Mouse (Mus musculus) kidney, embryonic 15.5 days (tissue): ENCODE measurements at regions not wholly inside any gene's neighbourhood (a gene's known extent, or its start where the extent isn't known, plus 50 kb on each side); places are given as distances from the start of the nearest gene placed in this dataset.
A peak's percentile ranks its signal among the peaks of the same experiment; 100 is the strongest.
"Not testable (repeated sequence)": the region's sequence is repeated elsewhere in the genome, so short reads cannot be mapped to it uniquely, and the experiment has no call there.

Experiments used
- ATAC-seq: fragments of 200-750 bp; cut with Nextera tagmentation; replicated peaks from 2 replicates; pipeline ENCODE4 v1.8.0; 2017; ENCODE audit warnings: moderate TSS enrichment; ENCODE audit not compliant: low FRiP score
- H3K27ac ChIP-seq: fragments of 300-500 bp; sonication (generic); 2 replicates; pipeline ENCODE4 v1.5.1; 2015; ENCODE audit warnings: mild to moderate bottlenecking, inconsistent platforms
- H3K27me3 ChIP-seq: fragments of 300-500 bp; sonication (generic); 2 replicates; pipeline ENCODE4 v1.6.1; 2015; ENCODE audit warnings: inconsistent platforms
- H3K36me3 ChIP-seq: fragments of 300-500 bp; sonication (generic); 2 replicates; pipeline ENCODE4 v1.6.1; 2015; ENCODE audit warnings: inconsistent platforms
- H3K4me1 ChIP-seq: fragments of 300-500 bp; sonication (generic); 2 replicates; pipeline ENCODE4 v1.6.1; 2015; ENCODE audit warnings: inconsistent platforms
- H3K4me2 ChIP-seq: fragments of 300-500 bp; sonication (generic); 2 replicates; pipeline ENCODE4 v1.6.1; 2015; ENCODE audit warnings: moderate library complexity, mild to moderate bottlenecking, inconsistent platforms
- H3K4me3 ChIP-seq: fragments of 300-500 bp; sonication (generic); replicated peaks from 2 replicates; pipeline ENCODE4 v1.5.1; 2015; ENCODE audit warnings: mild to moderate bottlenecking, inconsistent platforms
- H3K9ac ChIP-seq: fragments of 300-500 bp; sonication (generic); 2 replicates; pipeline ENCODE4 v1.6.1; 2015; ENCODE audit warnings: mild to moderate bottlenecking, inconsistent platforms
- H3K9me3 ChIP-seq: fragments of 300-500 bp; sonication (generic); replicated peaks from 2 replicates; pipeline ENCODE4 v1.6.1; 2016; ENCODE audit warnings: inconsistent platforms
- WGBS: fragments of 180-500 bp; shearing (Covaris S2); methylation state at CpG from one replicate; pipeline ENCODE4 v1.1.7; 2015; ENCODE audit warnings: mixed read lengths; 5-methylcytosine and 5-hydroxymethylcytosine counted together

GRCm38 (mm10) chr2:135525779-135526178 lies 133.0 kb upstream of the Plcb4 start:
- no peak overlapping the region for H3K4me2 ChIP-seq
- H3K27me3 ChIP-seq = no peaks in the 10 kb centered on the region
- no peak overlapping the region for H3K4me3 ChIP-seq
- no peak for ATAC-seq
- 94% methylated on average over 1 of the region's 1 CpGs for WGBS
- H3K36me3 ChIP-seq = no peaks in the 10 kb centered on the region
- H3K9me3 ChIP-seq = no peaks in the 10 kb centered on the region
- no peak overlapping the region for H3K9ac ChIP-seq
- no peaks in the 10 kb centered on the region for H3K4me1 ChIP-seq
- H3K27ac ChIP-seq = no peak overlapping the region

GRCm38 (mm10) chr2:135529619-135530018 lies 129.2 kb upstream of the Plcb4 start:
- no peaks in the 10 kb centered on the region for H3K4me1 ChIP-seq
- no peak overlapping the region for H3K9ac ChIP-seq
- H3K4me2 ChIP-seq = no peak overlapping the region
- H3K27me3 ChIP-seq = no peaks in the 10 kb centered on the region
- H3K27ac ChIP-seq = no peak overlapping the region
- no peak for ATAC-seq
- H3K36me3 ChIP-seq = no peaks in the 10 kb centered on the region
- H3K9me3 ChIP-seq = no peaks in the 10 kb centered on the region
- 70% methylated on average over 3 of the region's 3 CpGs for WGBS
- H3K4me3 ChIP-seq = no peak overlapping the region

GRCm38 (mm10) chr2:135536303-135536871 lies 122.4 kb upstream of the Plcb4 start:
- peak; percentile 56; the same call in 1 of the 2 replicates for ATAC-seq
- H3K4me2 ChIP-seq = no peak overlapping the region
- H3K4me1 ChIP-seq = peaks cover 4% of the 10 kb centered on the region; the same call in 1 of the 2 replicates
- H3K9ac ChIP-seq = no peak overlapping the region
- whole genome bisulfite sequencing = 57% methylated on average over 11 of the region's 11 CpGs
- H3K4me3 ChIP-seq = no peak overlapping the region
- no peak overlapping the region for H3K27ac ChIP-seq
- no peaks in the 10 kb centered on the region for H3K36me3 ChIP-seq
- no peaks in the 10 kb centered on the region for H3K9me3 ChIP-seq
- no peaks in the 10 kb centered on the region for H3K27me3 ChIP-seq

- no peaks in the 10 kb centered on the region for H3K9me3 ChIP-seq
- H3K36me3 ChIP-seq = no peaks in the 10 kb centered on the region
- no peak for ATAC-seq
- WGBS = 71% methylated on average over 2 of the region's 2 CpGs
- H3K27ac ChIP-seq = no peak overlapping the region
- H3K4me1 ChIP-seq = peaks cover 4% of the 10 kb centered on the region; the same call in 1 of the 2 replicates
- H3K9ac ChIP-seq = no peak overlapping the region
- H3K4me3 ChIP-seq = no peak overlapping the region
- no peaks in the 10 kb centered on the region for H3K27me3 ChIP-seq
- H3K4me2 ChIP-seq = no peak overlapping the region
These were observed 120.8 kb upstream of the Plcb4 start for GRCm38 (mm10) chr2:135538022-135538421.

GRCm38 (mm10) chr2:135541058-135541457 lies 117.8 kb upstream of the Plcb4 start:
- H3K4me1 ChIP-seq = peaks cover 4% of the 10 kb centered on the region; the same call in 1 of the 2 replicates
- no peak overlapping the region for H3K27ac ChIP-seq
- H3K9ac ChIP-seq = no peak overlapping the region
- H3K9me3 ChIP-seq = no peaks in the 10 kb centered on the region
- H3K36me3 ChIP-seq = no peaks in the 10 kb centered on the region
- ATAC-seq = no peak
- H3K4me3 ChIP-seq = no peak overlapping the region
- no peaks in the 10 kb centered on the region for H3K27me3 ChIP-seq
- WGBS = 82% methylated on average over 2 of the region's 2 CpGs
- H3K4me2 ChIP-seq = no peak overlapping the region

GRCm38 (mm10) chr2:135541930-135542329 lies 116.9 kb upstream of the Plcb4 start:
- H3K4me1 ChIP-seq = no peaks in the 10 kb centered on the region
- no peak for ATAC-seq
- no peaks in the 10 kb centered on the region for H3K36me3 ChIP-seq
- no peak overlapping the region for H3K4me3 ChIP-seq
- H3K27me3 ChIP-seq = no peaks in the 10 kb centered on the region
- H3K9ac ChIP-seq = no peak overlapping the region
- no peak overlapping the region for H3K4me2 ChIP-seq
- H3K27ac ChIP-seq = no peak overlapping the region
- no peaks in the 10 kb centered on the region for H3K9me3 ChIP-seq

GRCm38 (mm10) chr2:135544882-135545281 lies 113.9 kb upstream of the Plcb4 start:
- no peak overlapping the region for H3K27ac ChIP-seq
- H3K4me3 ChIP-seq = no peak overlapping the region
- no peaks in the 10 kb centered on the region for H3K4me1 ChIP-seq
- no peak for ATAC-seq
- H3K9ac ChIP-seq = no peak overlapping the region
- no peaks in the 10 kb centered on the region for H3K27me3 ChIP-seq
- no peak overlapping the region for H3K4me2 ChIP-seq
- no peaks in the 10 kb centered on the region for H3K36me3 ChIP-seq
- no peaks in the 10 kb centered on the region for H3K9me3 ChIP-seq

GRCm38 (mm10) chr2:135547966-135548365 lies 110.8 kb upstream of the Plcb4 start:
- Histone ChIP-seq H3K36me3 (no peaks in the 10 kb centered on the region), H3K4me1 (no peaks in the 10 kb centered on the region), H3K27me3 (no peaks in the 10 kb centered on the region), H3K9ac (no peak overlapping the region), H3K9me3 (no peaks in the 10 kb centered on the region), H3K27ac (no peak overlapping the region), H3K4me2 (no peak overlapping the region), H3K4me3 (no peak overlapping the region)
- WGBS = 83% methylated on average over 3 of the region's 3 CpGs
- no peak for ATAC-seq

GRCm38 (mm10) chr2:135553031-135553430 lies 105.8 kb upstream of the Plcb4 start:
- Histone ChIP-seq H3K4me3 (no peak overlapping the region), H3K9ac (no peak overlapping the region), H3K27ac (no peak overlapping the region), H3K9me3 (no peaks in the 10 kb centered on the region), H3K4me1 (no peaks in the 10 kb centered on the region), H3K36me3 (no peaks in the 10 kb centered on the region), H3K4me2 (no peak overlapping the region), H3K27me3 (no peaks in the 10 kb centered on the region)
- no peak for ATAC-seq
- WGBS = 57% methylated on average over 3 of the region's 3 CpGs

- not testable (repeated sequence) for ATAC-seq, H3K4me3 ChIP-seq, H3K4me2 ChIP-seq, H3K27ac ChIP-seq, H3K4me1 ChIP-seq, H3K27me3 ChIP-seq, H3K9ac ChIP-seq, H3K36me3 ChIP-seq, H3K9me3 ChIP-seq
- WGBS = 97% methylated on average over 8 of the region's 8 CpGs
These were observed 100.8 kb upstream of the Plcb4 start for GRCm38 (mm10) chr2:135558026-135558425.

- no peak overlapping the region for H3K4me3 ChIP-seq
- no peaks in the 10 kb centered on the region for H3K4me1 ChIP-seq
- ATAC-seq = no peak
- no peaks in the 10 kb centered on the region for H3K27me3 ChIP-seq
- no peak overlapping the region for H3K4me2 ChIP-seq
- no peaks in the 10 kb centered on the region for H3K36me3 ChIP-seq
- no peak overlapping the region for H3K27ac ChIP-seq
- no peaks in the 10 kb centered on the region for H3K9me3 ChIP-seq
- 33% methylated on average over 3 of the region's 3 CpGs for WGBS
- H3K9ac ChIP-seq = no peak overlapping the region
These were observed 99.5 kb upstream of the Plcb4 start for GRCm38 (mm10) chr2:135559328-135559727.

GRCm38 (mm10) chr2:135559933-135560710 lies 98.7 kb upstream of the Plcb4 start:
- H3K9me3 ChIP-seq = no peaks in the 10 kb centered on the region
- H3K4me2 ChIP-seq = no peak overlapping the region
- H3K27ac ChIP-seq = no peak overlapping the region
- H3K27me3 ChIP-seq = no peaks in the 10 kb centered on the region
- H3K4me3 ChIP-seq = no peak overlapping the region
- H3K4me1 ChIP-seq = no peaks in the 10 kb centered on the region
- no peak overlapping the region for H3K9ac ChIP-seq
- no peaks in the 10 kb centered on the region for H3K36me3 ChIP-seq
- no peak for ATAC-seq
- WGBS = 76% methylated on average over 9 of the region's 9 CpGs

- Histone ChIP-seq H3K4me1 (no peaks in the 10 kb centered on the region), H3K4me3 (no peak overlapping the region), H3K27me3 (no peaks in the 10 kb centered on the region), H3K4me2 (no peak overlapping the region), H3K27ac (no peak overlapping the region), H3K36me3 (no peaks in the 10 kb centered on the region), H3K9ac (no peak overlapping the region), H3K9me3 (no peaks in the 10 kb centered on the region)
- ATAC-seq = no peak
- 76% methylated on average over 1 of the region's 1 CpGs for WGBS
These were observed 98.0 kb upstream of the Plcb4 start for GRCm38 (mm10) chr2:135560856-135561255.
